Mouse (Mus musculus) thymus, adult 18-20 months (tissue): ENCODE results near the gene Ms4a12.
"Not testable (repeated sequence)": the region's sequence is repeated elsewhere in the genome, so short reads cannot be mapped to it uniquely, and the experiment has no call there.

ENCODE experiments used
- DNase-seq, 2 experiments: peaks; one replicate each; pipeline ENCODE4 v3.0.0; 2022; ENCODE audit warnings: mixed read lengths in 2 of 2

Gene Ms4a12

GRCm38 (mm10) chr19:11232348-11232747, at the start of gene Ms4a12:
Gene Ms4a12 (minus strand): TSS chr19:11232448.
- no peak for DNase-seq

- no peak for DNase-seq
Observed at GRCm38 (mm10) chr19:11280223-11280622, 48.0 kb upstream of the Ms4a12 start.

DNA sequence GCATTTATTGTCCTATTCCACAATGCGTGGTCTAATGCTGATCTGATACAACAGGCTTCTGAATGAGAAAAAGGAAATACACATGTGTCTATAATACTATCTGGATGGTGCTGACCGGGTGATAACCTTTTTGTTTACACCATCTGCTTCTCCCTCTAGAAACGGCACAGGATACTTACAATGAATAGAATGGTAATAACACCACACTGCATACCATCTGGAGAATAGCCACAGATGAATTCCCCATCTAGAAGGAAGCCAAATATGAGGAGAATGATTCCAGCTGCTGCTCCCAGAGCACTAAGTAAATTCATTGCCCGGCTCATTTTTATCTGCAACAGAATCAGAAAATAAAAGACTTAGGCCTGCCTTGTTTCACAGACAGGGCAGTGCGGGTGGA, 44.2 kb upstream of the Ms4a12 start:
- no peak for DNase-seq

- DNase-seq: no peak
Observed at GRCm38 (mm10) chr19:11266956-11267355, 34.7 kb upstream of the Ms4a12 start.

- DNase-seq: peak in 1 of 2 experiments; percentile 9
Observed at GRCm38 (mm10) chr19:11266052-11266845, 34.0 kb upstream of the Ms4a12 start, which contains the start of gene Ms4a1. Gene Ms4a1 (minus strand): TSS chr19:11266241.

DNA sequence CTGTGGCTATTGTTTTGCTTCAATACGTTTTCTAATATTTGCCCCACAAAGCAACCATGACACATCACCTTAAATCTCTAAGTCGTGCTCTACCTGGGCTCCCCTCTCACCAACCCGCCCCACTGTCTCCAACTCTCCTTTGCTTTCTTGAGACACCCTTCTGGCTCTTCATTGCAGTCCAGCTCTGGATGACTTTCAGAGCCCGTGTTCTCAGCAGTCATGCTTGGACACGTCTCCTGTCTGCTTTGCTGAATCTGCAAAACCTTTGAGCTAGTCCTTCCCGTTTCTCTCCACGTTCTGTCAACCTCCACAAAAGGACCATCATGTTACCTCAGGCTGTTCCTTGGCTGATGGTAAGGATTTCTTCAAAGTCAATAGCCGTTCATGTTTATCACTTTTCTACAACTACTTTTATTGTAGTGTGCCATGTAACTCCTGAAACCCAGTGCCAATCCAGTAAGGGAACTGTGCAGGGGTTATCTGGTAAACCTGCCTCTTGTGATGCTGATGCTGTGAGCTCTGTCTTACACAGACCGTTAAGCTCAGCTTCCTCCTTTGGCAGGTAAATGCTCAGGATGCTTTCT, 32.4 kb upstream of the Ms4a12 start:
- no peak for DNase-seq

DNA sequence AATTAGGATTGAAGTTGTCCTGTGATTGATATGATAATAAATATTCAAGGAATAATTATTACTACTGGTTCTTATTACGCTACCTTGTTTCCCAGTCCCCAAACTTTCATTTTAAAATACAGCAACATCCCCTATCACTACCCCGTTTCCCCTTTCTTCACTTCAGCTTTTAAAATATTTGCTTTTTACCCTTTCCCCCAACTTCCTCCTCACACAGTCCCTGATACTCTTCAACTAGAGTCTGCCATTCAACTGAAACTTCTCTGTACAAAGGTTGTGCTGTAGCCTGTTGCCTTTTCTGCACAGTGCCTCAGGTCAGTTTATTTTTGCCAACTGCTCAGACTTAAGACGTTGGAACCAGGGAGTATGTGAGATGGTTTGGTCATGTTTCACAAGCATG, 31.3 kb upstream of the Ms4a12 start:
- no peak for DNase-seq

DNA sequence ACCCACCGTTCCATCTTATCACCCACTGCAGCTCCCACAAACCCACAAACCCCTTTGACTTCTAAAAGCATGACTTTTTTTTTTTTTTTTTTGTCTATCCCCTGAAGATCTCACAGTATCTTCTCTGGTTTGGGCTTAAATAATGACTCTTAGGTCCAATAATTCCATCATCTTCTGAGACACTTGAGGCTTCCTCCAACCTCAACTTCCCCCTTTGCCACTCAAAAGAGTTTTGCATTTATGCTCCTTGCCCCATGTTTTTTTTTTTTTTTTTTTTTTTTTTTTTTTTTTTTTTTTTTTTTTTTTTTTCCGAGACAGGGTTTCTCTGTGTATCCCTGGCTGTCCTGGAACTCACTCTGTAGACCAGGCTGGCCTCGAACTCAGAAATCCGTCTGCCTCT, 30.7 kb upstream of the Ms4a12 start:
- DNase-seq: not testable (repeated sequence)

DNA sequence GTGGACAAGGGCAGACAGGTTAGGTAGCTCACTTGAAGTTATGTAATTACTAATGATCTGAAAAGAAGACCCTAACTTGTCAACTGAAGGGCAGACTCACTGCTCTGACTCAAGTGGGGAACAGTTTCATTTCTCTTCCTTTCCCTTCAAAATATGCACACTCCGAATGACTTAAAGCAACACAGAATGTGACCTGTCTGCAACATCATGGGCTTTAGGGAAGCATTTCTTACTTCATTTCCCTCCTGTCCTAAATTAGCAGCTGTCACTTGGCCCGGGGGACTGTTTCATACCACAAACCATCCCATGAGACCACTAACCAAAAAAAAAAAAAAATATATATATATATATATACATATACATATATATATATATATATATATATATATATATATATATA, 29.3 kb upstream of the Ms4a12 start:
- no peak for DNase-seq

DNA sequence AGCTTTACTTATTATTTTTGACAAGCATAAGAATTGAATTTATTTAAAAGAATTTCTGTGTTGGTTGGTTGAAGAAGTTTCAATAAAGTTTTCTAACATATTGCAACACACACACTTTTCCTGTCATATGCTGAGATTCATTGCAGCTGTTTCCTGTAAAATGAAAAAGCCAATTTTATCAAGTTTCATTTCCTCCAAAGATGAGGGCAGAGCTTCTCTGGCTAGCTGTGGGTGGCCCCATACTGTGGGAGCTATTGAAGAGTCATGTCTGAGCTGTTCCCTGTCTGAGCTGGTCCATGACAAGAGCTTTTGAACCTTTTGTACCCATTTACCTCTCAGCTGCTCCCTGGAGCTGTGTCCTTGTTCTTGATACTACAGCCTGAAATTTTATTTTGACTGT, 12.0 kb upstream of the Ms4a12 start:
- no peak for DNase-seq

DNA sequence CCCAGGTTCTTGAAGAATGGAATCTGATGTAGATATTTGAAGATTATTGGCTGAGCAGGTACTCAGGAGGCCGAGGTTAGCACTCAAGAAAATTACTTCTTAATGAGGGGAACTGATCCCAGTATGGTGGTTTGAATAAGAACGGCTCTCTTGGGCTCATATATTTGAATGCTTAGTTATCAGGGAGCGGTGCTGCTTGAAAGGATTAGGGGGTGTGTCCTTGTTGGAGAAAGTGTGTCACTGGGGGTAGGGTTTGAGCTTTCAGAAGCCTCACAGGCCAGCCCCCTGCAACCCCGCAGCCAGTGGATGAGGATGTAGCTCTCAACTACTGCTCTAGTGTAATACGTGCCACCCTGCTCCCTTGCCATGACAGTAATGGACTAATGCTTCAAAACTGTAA, 10.3 kb upstream of the Ms4a12 start:
- no peak for DNase-seq

DNA sequence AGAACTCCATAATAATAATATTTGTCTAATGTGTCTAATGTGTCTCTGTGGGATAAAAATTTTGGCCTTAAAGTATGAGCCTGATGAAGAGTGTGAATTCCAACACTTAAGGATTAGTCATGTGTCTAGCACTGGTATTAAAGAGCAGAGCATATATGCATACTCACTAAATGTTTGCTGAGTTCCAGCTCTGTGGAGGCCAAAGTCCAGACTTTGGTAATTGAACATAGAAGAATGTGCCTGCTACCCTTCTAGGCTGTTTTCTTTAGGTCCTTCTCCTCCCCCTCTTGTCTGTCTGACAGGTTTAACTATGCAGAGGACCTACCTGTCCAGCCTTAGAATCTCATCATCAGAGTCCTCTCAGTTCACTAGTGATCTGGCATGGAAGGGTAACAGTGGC, 3.6 kb upstream of the Ms4a12 start:
- DNase-seq: no peak

- DNase-seq: no peak
Observed at GRCm38 (mm10) chr19:11234921-11235735, 2.9 kb upstream of the Ms4a12 start.

GRCm38 (mm10) chr19:11234244-11234643, 2.0 kb upstream of the Ms4a12 start:
- DNase-seq: no peak

DNA sequence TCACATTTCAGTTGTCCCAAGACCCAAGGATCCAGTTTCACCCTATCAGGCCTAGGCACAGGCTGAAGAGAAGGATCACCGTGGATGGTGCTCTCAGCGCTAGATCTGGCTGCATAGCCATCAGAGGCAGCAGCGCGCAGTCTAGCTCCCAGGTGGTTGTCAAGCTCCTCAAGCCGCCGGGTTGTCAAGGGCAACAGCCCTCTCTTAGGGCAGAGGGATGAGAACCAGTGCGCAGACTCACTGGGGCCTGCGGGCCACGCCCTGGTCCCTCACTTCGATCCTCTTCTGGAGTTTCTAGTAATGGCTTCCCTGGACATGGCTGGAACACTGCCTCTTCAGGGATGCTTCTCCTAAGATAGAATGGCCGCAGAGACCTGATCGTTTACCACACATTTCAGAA, 35.7 kb downstream of the Ms4a12 start, which contains the start of gene Ms4a13:
Gene Ms4a13, minus strand, starts transcription at position 192 of the 400 bp plus-strand sequence.
- no peak for DNase-seq

- no peak for DNase-seq
Observed at GRCm38 (mm10) chr19:11192552-11192951, 39.7 kb downstream of the Ms4a12 start.

DNA sequence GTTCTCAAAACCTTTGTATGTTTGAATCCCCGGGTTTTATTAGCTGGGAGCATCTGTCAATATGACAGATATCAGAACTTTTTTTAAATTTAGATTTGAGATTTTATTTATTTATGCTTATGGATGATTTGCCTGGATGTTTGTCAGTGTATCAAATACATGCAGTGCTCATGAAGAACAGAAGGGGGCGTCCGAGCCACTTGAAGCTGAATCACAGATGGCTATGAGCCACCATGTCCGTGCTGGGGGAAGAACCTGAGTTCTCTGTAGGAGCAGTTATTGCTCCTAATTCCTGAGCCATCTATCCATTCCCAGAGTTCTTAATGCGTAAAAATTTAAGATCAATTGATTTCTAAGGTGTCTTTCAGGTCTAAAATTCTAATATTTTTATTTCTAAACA, 48.1 kb downstream of the Ms4a12 start:
- DNase-seq: no peak

GRCm38 (mm10) chr19:11177464-11177863, 54.8 kb downstream of the Ms4a12 start:
- no peak for DNase-seq

GRCm38 (mm10) chr19:11165172-11165571, 67.1 kb downstream of the Ms4a12 start, which contains the start of gene 1700025F22Rik:
Gene 1700025F22Rik (minus strand): TSS chr19:11165320.
- DNase-seq: peak; percentile 2 to 6
